Mouse (Mus musculus): Measurements from ENCODE around the gene Thtpa.

The Thtpa gene

GRCm38 (mm10) chr14:55077481-55078365, 16.9 kb upstream of the Thtpa start:
- no peak for DNase-seq (ENCODE audit: low read depth)

GRCm38 (mm10) chr14:55078366-55078989, 16.1 kb upstream of the Thtpa start:
- no peak for DNase-seq (ENCODE audit: low read depth)

- DNase-seq (ENCODE audit: low read depth), result peak; percentile 70
These were observed 15.2 kb upstream of the Thtpa start for GRCm38 (mm10) chr14:55079214-55079970.

GRCm38 (mm10) chr14:55081105-55081504, 13.5 kb upstream of the Thtpa start:
- no peak for DNase-seq (ENCODE audit: low read depth)

GRCm38 (mm10) chr14:55083481-55083880, 11.1 kb upstream of the Thtpa start:
- no peak for DNase-seq (ENCODE audit: low read depth)

GRCm38 (mm10) chr14:55085324-55086008, 9.1 kb upstream of the Thtpa start:
- no peak for DNase-seq (ENCODE audit: low read depth)

- no peak for DNase-seq (ENCODE audit: low read depth)
These were observed 8.5 kb upstream of the Thtpa start for GRCm38 (mm10) chr14:55086009-55086514.

- peak; percentile 11 for DNase-seq (ENCODE audit: low read depth)
These were observed 5.2 kb upstream of the Thtpa start for GRCm38 (mm10) chr14:55089199-55089947.

- DNase-seq (ENCODE audit: low read depth), result no peak
These were observed 3.2 kb upstream of the Thtpa start for GRCm38 (mm10) chr14:55091209-55091865.

- peak; percentile 91 for DNase-seq (ENCODE audit: low read depth)
These were observed 2.5 kb upstream of the Thtpa start, which contains the start of gene Zfhx2 for GRCm38 (mm10) chr14:55092011-55092577. Zfhx2 (minus strand) TSS chr14:55092324.

- peak; percentile 79 for DNase-seq (ENCODE audit: low read depth)
These were observed 657 bp upstream of the Thtpa start for GRCm38 (mm10) chr14:55093927-55094326.

GRCm38 (mm10) chr14:55095263-55095662, 679 bp downstream of the Thtpa start:
- no peak for DNase-seq (ENCODE audit: low read depth)

- peak; percentile 60 for DNase-seq (ENCODE audit: low read depth)
These were observed 1.1 kb downstream of the Thtpa start for GRCm38 (mm10) chr14:55095671-55096070.

- no peak for DNase-seq (ENCODE audit: low read depth)
These were observed 2.0 kb downstream of the Thtpa start for GRCm38 (mm10) chr14:55096573-55097087.

- DNase-seq (ENCODE audit: low read depth), result no peak
These were observed 3.1 kb downstream of the Thtpa start for GRCm38 (mm10) chr14:55097646-55098045.

GRCm38 (mm10) chr14:55098067-55098466, 3.5 kb downstream of the Thtpa start:
- DNase-seq (ENCODE audit: low read depth), result peak; percentile 79

- peak; percentile 74 for DNase-seq (ENCODE audit: low read depth)
These were observed 7.0 kb downstream of the Thtpa start for GRCm38 (mm10) chr14:55101592-55101991.

GRCm38 (mm10) chr14:55102253-55102785, 7.7 kb downstream of the Thtpa start:
- no peak for DNase-seq (ENCODE audit: low read depth)

- DNase-seq (ENCODE audit: low read depth), result no peak
These were observed 9.8 kb downstream of the Thtpa start for GRCm38 (mm10) chr14:55104365-55104764.

GRCm38 (mm10) chr14:55105386-55105785, 10.8 kb downstream of the Thtpa start:
- DNase-seq (ENCODE audit: low read depth), result peak; percentile 82

Measured in 416B (cell line).